8 mouse cellular contexts compared by ENCODE assay signal in genomic region chr9:121709898-121710583, GRCm38 (mm10). TPM values are rescaled to one million over a fixed set of nuclear protein-coding genes. Genes with fewer than 3 reads are reported as not detected.
DNase-seq lines count a peak whose midpoint lies in the region; ATAC-seq and TF ChIP-seq lines count a peak whose summit lies in the region.

TSS of gene Ss18l2 (plus strand) at chr9:121710329.

- no peaks in the 10 kb centered on the region for H3K9me3 ChIP-seq in ES-E14 (ENCODE audit: control insufficient read depth, insufficient read depth, low read depth, low read length)
- H3K9me3 ChIP-seq in forebrain, embryonic 15.5 days, result no peaks in the 10 kb centered on the region

- intact Hi-C loops in heart, postnatal 25 days (cut with DNase I), result no loop called here

- no peaks in the 10 kb centered on the region for H3K27me3 ChIP-seq in forebrain, embryonic 15.5 days

- H3K36me3 ChIP-seq in ES-E14 (ENCODE audit: control insufficient read depth, insufficient read depth, low read length, poor library complexity, severe bottlenecking), result no peaks in the 10 kb centered on the region
- H3K36me3 ChIP-seq in forebrain, embryonic 15.5 days, result peaks cover 12% of the 10 kb centered on the region

- H3K4me2 ChIP-seq in forebrain, embryonic 15.5 days (replicated peaks), result peak within 1 kb of the TSS; percentile 78

- peak within 1 kb of the TSS; percentile 91 to 97 for H3K4me3 ChIP-seq in ES-E14 (ENCODE audit: insufficient read depth in 1 of 2, low read depth in 1 of 2, low read length in 2 of 2, poor library complexity in 1 of 2, severe bottlenecking in 1 of 2)
- H3K4me3 ChIP-seq in forebrain, embryonic 15.5 days, result peak within 1 kb of the TSS; percentile 94
- peak within 1 kb of the TSS; percentile 75 for H3K4me3 ChIP-seq in lung, adult 2 months (replicated peaks; ENCODE audit: extremely low read depth, low read depth, low read length)

- WGBS in forebrain, embryonic 15.5 days, result 6% methylated on average over 37 of the region's 37 CpGs
- 5% methylated on average over 37 of the region's 37 CpGs for WGBS in lung, adult 2 months

- peak; percentile 98 for DNase-seq in ES-E14 (ENCODE audit: low read depth, low spot score)
- DNase-seq in cerebellum, adult 11-12 months, result peak; percentile 98
- DNase-seq in heart, postnatal 25 days (ENCODE audit: low spot score), result peak; percentile 94
- DNase-seq in layer of hippocampus, adult 18-20 months (ENCODE audit: low spot score in 2 of 2), result peak; percentile 97 to 99
- DNase-seq in lung, adult 2 months, result peak; percentile 98
- DNase-seq in thymus, adult 18-20 months, result peak; percentile 93 to 96

- TF ChIP-seq CTCF in lung, adult 2 months (IDR thresholded peaks at IDR 0.05; ENCODE audit: insufficient read depth, low read length), result no peak

- no peak within 1 kb of the TSS; the same call in 1 of the 2 replicates for H3K27ac ChIP-seq in ES-E14 (ENCODE audit: insufficient read depth, low read depth, low read length, poor library complexity, severe bottlenecking)
- peak within 1 kb of the TSS; percentile 92 for H3K27ac ChIP-seq in forebrain, embryonic 15.5 days (replicated peaks)

- in situ Hi-C loops in ES-E14 (cut with MboI; ENCODE audit: low sequenced_read_pairs in 2 of 2, unreplicated experiment in 2 of 2), result no loop called here

- peak; percentile 22; the same call in 1 of the 2 replicates for TF ChIP-seq POLR2A in lung, adult 2 months (IDR thresholded peaks at IDR 0.05; ENCODE audit: borderline replicate concordance, extremely low read depth, low read depth, low read length)

- peak within 1 kb of the TSS; percentile 89 for H3K9ac ChIP-seq in ES-E14 (ENCODE audit: insufficient read depth, low read depth, low read length, poor library complexity, severe bottlenecking)
- H3K9ac ChIP-seq in forebrain, embryonic 15.5 days (replicated peaks), result peak within 1 kb of the TSS; percentile 98

- H3K4me1 ChIP-seq in ES-E14 (ENCODE audit: control insufficient read depth in 2 of 2, insufficient read depth in 2 of 2, low read length in 2 of 2, poor library complexity in 1 of 2), result no peaks in the 10 kb centered on the region; a peak in 1 of 4 replicates
- peaks cover 22% of the 10 kb centered on the region for H3K4me1 ChIP-seq in forebrain, embryonic 15.5 days
- H3K4me1 ChIP-seq in lung, adult 2 months (ENCODE audit: control insufficient read depth, insufficient read depth, low read length), result peaks cover 5% of the 10 kb centered on the region; the same call in 1 of the 2 replicates

- ATAC-seq in forebrain, embryonic 15.5 days (replicated peaks), result peak; percentile 98
- peak; percentile 97 for ATAC-seq in neutrophil, adult 5-6 weeks (ENCODE audit: extremely low read depth, insufficient number of reproducible peaks, low FRiP score, poor library complexity, severe bottlenecking)

TF ChIP-seq in ES-E14, 5 proteins besides CTCF, POLR2A, EP300 and RAD21:
- 0 out of 2 replicates have a peak, but pooled peaks have one; percentile 45 for TF ChIP-seq MAFK (IDR thresholded peaks at IDR 0.05; ENCODE audit: insufficient read depth, low read depth, low read length)
- TF ChIP-seq ZNF384 (IDR thresholded peaks at IDR 0.05; ENCODE audit: low read depth, low read length), result peak; percentile 99
- no peak for TF ChIP-seq ZC3H11A (IDR thresholded peaks at IDR 0.05; ENCODE audit: borderline replicate concordance, low read depth, low read length)
- peak; percentile 68; the same call in 1 of the 2 replicates for TF ChIP-seq HCFC1 (IDR thresholded peaks at IDR 0.05; ENCODE audit: borderline replicate concordance, insufficient read depth, low read length)
- TF ChIP-seq CHD2 (IDR thresholded peaks at IDR 0.05; ENCODE audit: low read depth, low read length), result peak; percentile 69

RNA-seq across cellular contexts. Expression of gene Ss18l2, which starts in this region (rescaled TPM):
- 22.3 and 40.8 TPM in 2 replicates for total RNA-seq in ES-E14 (2012; rRNA removed)
- polyA plus RNA-seq in forebrain, embryonic 15.5 days (2015; fragmentation: Nextera tagmentation; extraction: Ambion mirVana), result 145 TPM in 2 replicates
- total RNA-seq in heart, postnatal 25 days (2021), result 100 to 1,000 TPM; 138 to 145 TPM
- total RNA-seq in layer of hippocampus, adult 18-20 months (2021), result 10 to 100 TPM; 73.7 to 82.6 TPM
- 18.4 and 22.2 TPM in 2 replicates for polyA plus RNA-seq in lung, adult 2 months (2012; rRNA removed)
- 8.0 and 14.9 TPM in 2 replicates for total RNA-seq in neutrophil, adult 5-6 weeks (2017)
